Mouse (Mus musculus): ENCODE measurements around the gene Paics.
A peak's percentile ranks its signal among the peaks of the same experiment; 100 is the strongest.
"Not testable (repeated sequence)": the region's sequence is repeated elsewhere in the genome, so short reads cannot be mapped to it uniquely, and the experiment has no call there.

Gene Paics

GRCm38 (mm10) chr5:76951106-76952027 is at the start of gene Paics, which contains the start of gene Ppat:
TSS of gene Paics (plus strand) at chr5:76951307.
TSS of gene Ppat (minus strand) at chr5:76951578.
- peak; percentile 99 for DNase-seq (ENCODE audit: low spot score)

DNA sequence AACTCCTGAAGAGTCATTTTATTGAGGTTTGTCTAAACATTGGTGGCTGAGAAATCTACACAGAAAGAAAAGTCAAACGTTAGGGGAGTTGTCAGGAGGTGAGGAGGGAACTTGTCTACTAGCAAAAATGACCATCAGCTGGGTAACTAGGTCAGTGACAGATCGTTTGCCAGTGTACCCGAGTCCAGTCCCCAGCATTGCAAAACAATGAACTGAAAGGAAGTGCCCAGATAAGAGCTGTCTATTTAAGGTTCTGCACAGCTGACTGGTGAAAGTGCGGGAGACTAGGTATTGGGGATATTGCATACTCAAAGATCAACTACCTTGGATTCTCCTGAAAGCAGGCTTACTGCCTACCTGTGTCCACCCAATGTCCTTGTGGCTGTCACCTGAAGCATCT is 49.0 kb upstream of the Paics start:
- no peak for DNase-seq (ENCODE audit: low spot score)

DNA sequence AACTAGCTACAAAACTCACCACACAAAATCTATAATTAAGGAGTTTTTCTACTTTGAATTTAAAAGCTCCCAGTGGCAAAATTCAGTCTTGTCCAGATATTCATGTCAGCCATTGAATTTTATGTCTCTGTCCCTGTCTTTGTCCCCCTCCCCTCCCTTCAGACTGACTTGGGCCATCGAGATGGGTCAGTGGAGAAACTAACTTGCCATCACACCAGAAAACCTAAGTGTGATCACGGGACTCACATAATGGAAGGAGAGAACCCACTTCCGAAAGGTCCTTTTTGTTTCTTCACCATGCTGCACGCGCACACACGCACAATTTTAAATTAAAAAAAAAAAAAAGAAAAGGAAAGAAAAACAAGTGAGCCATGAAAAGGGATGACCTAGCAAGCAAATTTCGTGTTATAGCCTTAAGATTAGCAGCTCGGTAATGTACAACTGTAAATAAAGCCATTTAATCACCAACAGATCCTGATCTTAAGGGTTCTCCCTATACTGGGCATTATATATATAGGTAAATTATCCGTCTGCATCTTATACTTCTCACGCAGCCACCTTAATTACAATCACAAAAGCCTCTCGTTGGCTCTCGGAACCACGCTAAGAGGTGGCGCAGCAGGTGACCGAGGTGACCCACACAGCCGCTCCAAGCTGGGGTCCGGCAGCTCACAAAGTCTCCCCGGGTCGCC is 46.2 kb upstream of the Paics start:
- DNase-seq (ENCODE audit: low spot score) = no peak

- DNase-seq (ENCODE audit: low spot score) = peak; percentile 97
Observed at GRCm38 (mm10) chr5:76905405-76906154, 45.5 kb upstream of the Paics start, which contains the start of gene Aasdh. TSS of gene Aasdh (minus strand) at chr5:76905514.

DNA sequence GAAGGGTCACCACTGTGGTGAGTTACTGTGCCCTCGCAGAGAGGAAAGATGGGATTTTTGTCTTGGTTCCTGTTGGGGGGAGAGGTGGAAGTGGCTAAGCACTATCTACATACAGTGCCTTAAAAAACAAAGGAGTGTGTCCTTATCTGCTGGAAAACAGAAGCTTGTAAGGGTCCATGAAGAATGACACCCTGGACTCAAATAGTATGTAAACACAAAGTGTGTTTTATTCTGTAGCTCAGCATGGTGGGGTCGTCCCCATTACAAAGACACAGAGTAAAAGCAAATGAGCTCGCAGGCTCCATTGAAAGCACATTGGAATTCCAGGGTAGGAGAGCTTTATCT is 45.0 kb upstream of the Paics start:
- no peak for DNase-seq (ENCODE audit: low spot score)

DNA sequence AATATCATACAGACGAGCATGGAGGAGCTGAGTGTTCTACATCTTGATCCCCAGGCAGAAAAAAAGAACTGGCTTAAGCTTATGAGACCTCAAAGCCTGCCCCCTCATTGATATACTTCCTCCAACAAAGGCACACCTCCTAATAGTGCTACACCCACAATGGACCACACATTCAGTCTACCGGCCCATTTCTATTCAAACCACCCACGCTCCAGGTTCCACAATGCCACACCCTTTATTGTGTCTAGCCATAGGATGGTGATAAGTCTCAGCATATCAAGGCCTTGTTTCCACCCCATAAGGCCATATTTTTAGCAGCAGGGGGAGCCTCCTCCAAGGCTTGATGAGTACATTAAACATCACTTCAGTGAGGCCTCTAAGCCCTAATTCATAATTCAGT is 40.3 kb upstream of the Paics start:
- no peak for DNase-seq (ENCODE audit: low spot score)

- not testable (repeated sequence) for DNase-seq (ENCODE audit: low spot score)
Observed at GRCm38 (mm10) chr5:76912522-76912921, 38.6 kb upstream of the Paics start.

DNA sequence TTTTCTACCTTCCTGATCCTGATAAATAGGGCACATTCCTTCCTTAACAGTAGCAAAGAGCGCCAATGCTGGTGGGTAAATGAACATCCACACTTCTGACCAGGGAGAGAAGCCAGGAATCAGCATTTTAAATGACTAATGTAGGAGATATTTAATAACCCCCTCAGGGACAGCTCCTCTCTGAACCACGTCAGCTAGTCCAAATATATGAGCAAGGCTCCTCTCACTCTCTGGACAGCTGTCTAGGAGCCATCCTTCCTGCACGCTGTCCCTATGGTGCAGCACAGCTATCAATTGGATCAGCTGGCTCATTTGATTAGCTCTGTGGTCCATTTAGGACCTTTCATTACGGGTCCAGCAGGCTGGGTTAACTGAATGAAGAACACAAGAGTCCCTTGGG is 28.3 kb upstream of the Paics start:
- no peak for DNase-seq (ENCODE audit: low spot score)

DNA sequence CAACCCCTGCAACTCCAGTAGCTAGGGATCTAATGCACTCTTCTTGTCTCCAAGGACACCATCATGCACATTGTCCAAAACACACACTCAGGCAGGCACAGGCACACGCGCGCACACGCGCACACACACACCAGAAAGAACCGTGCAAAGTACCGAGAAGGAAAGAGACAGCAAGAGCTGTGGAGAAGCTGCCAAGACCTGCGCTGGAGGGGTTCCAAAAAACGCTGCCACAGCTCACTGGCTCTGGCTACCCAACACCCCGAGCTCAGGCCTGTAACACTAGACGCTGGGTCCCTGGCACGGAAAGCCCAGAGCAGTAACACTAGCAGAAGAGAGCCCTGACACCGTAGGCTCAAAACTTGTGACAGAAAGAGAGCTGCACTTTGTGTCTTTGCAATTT is 27.7 kb upstream of the Paics start:
- peak; percentile 59 for DNase-seq (ENCODE audit: low spot score)

DNA sequence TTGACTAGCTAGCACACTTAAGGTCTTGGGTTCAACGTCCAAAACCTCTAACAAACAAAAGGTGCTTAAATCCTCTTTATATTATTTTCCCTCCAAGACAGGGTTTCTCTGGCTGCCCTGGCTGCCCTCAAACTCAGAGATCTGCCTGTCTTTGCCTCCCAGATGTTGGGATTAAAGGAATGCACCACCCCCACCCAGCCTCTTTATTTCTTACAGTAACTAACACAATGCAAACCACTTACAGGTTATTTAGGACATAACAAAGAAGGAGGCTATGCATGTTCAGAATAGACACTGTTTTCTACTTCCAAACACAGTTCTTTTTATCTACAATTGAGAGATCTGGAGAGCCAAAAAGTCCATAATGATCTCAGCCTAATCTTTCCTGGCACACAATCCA is 26.8 kb upstream of the Paics start:
- DNase-seq (ENCODE audit: low spot score) = no peak

- no peak for DNase-seq (ENCODE audit: low spot score)
Observed at GRCm38 (mm10) chr5:76928124-76928832, 22.8 kb upstream of the Paics start.

GRCm38 (mm10) chr5:76929180-76929877 is 21.8 kb upstream of the Paics start:
- no peak for DNase-seq (ENCODE audit: low spot score)

DNA sequence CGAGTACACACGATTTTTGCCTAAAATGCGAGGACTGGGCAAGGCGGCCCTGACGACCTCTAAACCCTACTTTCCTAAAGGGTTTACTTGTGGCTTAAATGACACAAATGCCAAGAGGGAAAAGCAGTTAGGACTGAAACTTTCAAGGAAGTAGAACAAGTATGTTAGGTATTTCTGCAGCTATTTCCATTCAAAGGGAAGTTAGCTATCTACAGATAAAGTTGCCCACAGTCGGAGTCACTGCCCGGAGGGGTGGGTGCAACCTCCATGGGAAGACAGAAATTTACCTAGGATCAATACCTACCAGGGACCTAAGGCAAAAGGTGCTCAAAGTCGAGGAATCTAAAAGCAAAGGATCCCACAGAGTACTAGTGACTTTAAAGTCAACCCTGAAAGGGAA is 11.4 kb upstream of the Paics start:
- no peak for DNase-seq (ENCODE audit: low spot score)

- no peak for DNase-seq (ENCODE audit: low spot score)
Observed at GRCm38 (mm10) chr5:76941975-76942374, 9.1 kb upstream of the Paics start.

- DNase-seq (ENCODE audit: low spot score) = no peak
Observed at GRCm38 (mm10) chr5:76942505-76942904, 8.6 kb upstream of the Paics start.

GRCm38 (mm10) chr5:76944965-76945677 is 6.0 kb upstream of the Paics start:
- DNase-seq (ENCODE audit: low spot score) = no peak

DNA sequence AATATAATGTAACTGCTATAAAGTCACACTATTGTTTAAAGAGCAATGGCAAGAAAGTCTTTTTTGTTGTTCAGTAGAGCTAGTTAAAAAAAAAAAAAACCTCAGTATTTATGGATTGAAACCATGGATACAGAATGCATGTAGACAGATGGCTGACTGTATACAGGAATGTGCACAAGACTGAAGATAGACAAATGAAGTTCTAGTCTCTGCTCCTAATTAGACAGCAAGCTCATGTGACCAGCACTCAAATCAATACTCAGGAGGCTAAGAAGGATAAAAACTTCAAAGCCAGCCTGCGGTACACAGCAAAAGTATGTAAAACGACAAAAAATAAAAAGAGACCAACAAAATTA is 5.5 kb upstream of the Paics start:
- no peak for DNase-seq (ENCODE audit: low spot score)

DNA sequence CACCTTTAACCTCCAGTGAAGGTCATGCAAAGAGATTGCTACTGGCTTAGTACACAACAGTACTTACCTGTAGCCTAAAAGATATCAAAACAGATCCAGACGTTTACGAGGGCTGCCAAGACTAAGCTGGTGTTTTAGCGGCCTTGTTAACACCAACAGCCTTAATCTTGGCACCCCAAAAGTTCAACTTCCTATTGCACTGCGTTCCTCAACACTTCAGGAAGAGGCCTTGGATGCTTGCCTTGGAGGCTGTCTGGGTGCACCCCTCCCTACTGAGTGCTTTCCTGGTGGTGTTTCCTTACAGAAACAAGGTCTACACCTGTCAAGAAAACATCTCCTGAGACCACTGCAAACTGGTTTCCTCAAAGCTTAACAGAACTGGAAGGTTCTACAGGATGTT is 4.0 kb upstream of the Paics start:
- no peak for DNase-seq (ENCODE audit: low spot score)

DNA sequence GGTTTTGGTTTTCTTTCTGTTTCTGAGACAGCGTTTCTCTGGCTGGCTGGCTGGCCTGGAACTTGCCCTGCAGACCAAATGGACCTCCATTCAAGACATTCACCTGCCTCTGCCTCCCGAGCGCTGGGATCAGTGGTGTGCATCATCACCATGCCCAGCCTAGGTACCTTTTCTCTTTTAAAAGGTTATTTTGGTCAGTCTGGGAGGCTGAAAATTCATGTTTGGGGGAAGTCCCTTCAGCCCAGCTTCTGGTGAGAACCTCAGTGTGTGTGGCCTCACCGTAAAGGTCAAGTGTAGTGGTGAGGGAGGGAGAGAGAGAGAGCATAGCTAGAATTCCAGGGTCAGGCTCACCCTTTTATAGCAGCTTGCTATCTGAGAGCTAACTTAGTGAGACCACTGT is 3.3 kb upstream of the Paics start:
- no peak for DNase-seq (ENCODE audit: low spot score)

- no peak for DNase-seq (ENCODE audit: low spot score)
Observed at GRCm38 (mm10) chr5:76950343-76951105, 583 bp upstream of the Paics start.

Measured in urinary bladder, postnatal 14 days (tissue).